Mouse (Mus musculus) lung, postnatal 4 days (tissue): Measurements from ENCODE around the gene Cd300lg.

Experiments used
- DNase-seq, 2 experiments: peaks; one replicate each; pipeline ENCODE4 v3.0.0; 2021

Cd300lg gene

GRCm38 (mm10) chr11:102053183-102053582, 11.9 kb downstream of the Cd300lg start:
- DNase-seq = no peak

- DNase-seq = peak; percentile 43 to 58
These were observed 12.5 kb downstream of the Cd300lg start for GRCm38 (mm10) chr11:102053847-102054246.

- peak; percentile 73 to 81 for DNase-seq
These were observed 20.1 kb downstream of the Cd300lg start for GRCm38 (mm10) chr11:102061236-102061940.

- DNase-seq = no peak
These were observed 20.7 kb downstream of the Cd300lg start for GRCm38 (mm10) chr11:102061941-102062473.

GRCm38 (mm10) chr11:102063076-102063475, 21.8 kb downstream of the Cd300lg start:
- DNase-seq = no peak

- DNase-seq = no peak
These were observed 27.7 kb downstream of the Cd300lg start for GRCm38 (mm10) chr11:102068969-102069368.

GRCm38 (mm10) chr11:102069633-102070032, 28.3 kb downstream of the Cd300lg start:
- no peak for DNase-seq

- no peak for DNase-seq
These were observed 29.1 kb downstream of the Cd300lg start for GRCm38 (mm10) chr11:102070426-102070825.

- no peak for DNase-seq
These were observed 31.4 kb downstream of the Cd300lg start for GRCm38 (mm10) chr11:102072729-102073128.

GRCm38 (mm10) chr11:102073722-102074121, 32.4 kb downstream of the Cd300lg start:
- DNase-seq = no peak

GRCm38 (mm10) chr11:102082322-102082721, 41.0 kb downstream of the Cd300lg start:
- peak; percentile 79 to 84 for DNase-seq

- DNase-seq = no peak
These were observed 41.9 kb downstream of the Cd300lg start for GRCm38 (mm10) chr11:102083193-102083592.

- DNase-seq = no peak
These were observed 42.9 kb downstream of the Cd300lg start for GRCm38 (mm10) chr11:102084159-102084558.

- DNase-seq = peak in 1 of 2 experiments; percentile 15
These were observed 45.0 kb downstream of the Cd300lg start for GRCm38 (mm10) chr11:102086331-102086730.

- peak; percentile 75 to 79 for DNase-seq
These were observed 45.9 kb downstream of the Cd300lg start for GRCm38 (mm10) chr11:102087081-102087751.

GRCm38 (mm10) chr11:102087931-102088898, 46.9 kb downstream of the Cd300lg start, which contains the start of gene Mpp2:
Mpp2 (minus strand) TSS chr11:102088515.
- peak; percentile 72 for DNase-seq

- DNase-seq = peak; percentile 65 to 66
These were observed 47.9 kb downstream of the Cd300lg start for GRCm38 (mm10) chr11:102089088-102089808.

GRCm38 (mm10) chr11:102095676-102096075, 54.4 kb downstream of the Cd300lg start:
- no peak for DNase-seq

GRCm38 (mm10) chr11:102096446-102096845, 55.1 kb downstream of the Cd300lg start:
- DNase-seq = no peak

GRCm38 (mm10) chr11:102096887-102097391, 55.6 kb downstream of the Cd300lg start:
- peak; percentile 79 to 85 for DNase-seq

- DNase-seq = no peak
These were observed 59.9 kb downstream of the Cd300lg start, which contains the start of gene Ppy for GRCm38 (mm10) chr11:102101219-102101618. Ppy (minus strand) TSS chr11:102101319.
